Mouse (Mus musculus): ENCODE measurements around the gene Gm29735. TPM values are rescaled to one million over a fixed set of nuclear protein-coding genes. Genes with fewer than 3 reads are reported as not detected.
"Not testable (repeated sequence)": the region's sequence is repeated elsewhere in the genome, so short reads cannot be mapped to it uniquely, and the experiment has no call there.

The Gm29735 gene
- polyA plus RNA-seq, 1 experiment from 2014 or later: not detected

DNA sequence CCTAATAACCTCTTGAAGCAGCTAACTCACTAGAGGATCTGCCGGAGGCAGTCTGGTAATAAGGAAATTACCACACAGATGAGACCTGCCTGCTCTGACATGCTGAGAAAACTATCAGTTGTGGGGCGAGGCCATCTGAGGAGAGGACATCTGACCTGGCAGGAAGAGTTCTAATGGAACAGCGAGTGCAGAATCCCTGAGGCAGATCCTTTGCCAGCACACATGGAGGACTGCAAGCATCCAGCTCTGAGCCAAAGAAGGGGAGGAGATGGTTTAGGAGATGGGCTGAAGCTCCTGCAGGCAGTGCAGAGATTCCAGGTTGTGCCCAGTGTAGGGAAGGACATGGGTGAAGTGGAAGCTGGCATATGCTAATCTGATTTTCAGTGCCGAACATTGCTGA, 4.7 kb downstream of the Gm29735 start:
- ATAC-seq (ENCODE audit: low FRiP score): no peak

GRCm38 (mm10) chr7:142148633-142149032, 8.3 kb downstream of the Gm29735 start:
- Histone ChIP-seq H3K9me3 (replicated peaks) (no peaks in the 10 kb centered on the region), H3K9ac (no peak overlapping the region), H3K27me3 (no peaks in the 10 kb centered on the region), H3K4me3 (no peak overlapping the region), H3K4me1 (no peaks in the 10 kb centered on the region), H3K27ac (no peak overlapping the region), H3K4me2 (replicated peaks) (no peak overlapping the region), H3K36me3 (no peaks in the 10 kb centered on the region)
- ATAC-seq (ENCODE audit: low FRiP score): no peak

More for the DNA sequence above, 4.7 kb downstream of the Gm29735 start:
- WGBS: 86% methylated on average over 4 of the region's 4 CpGs
- no peaks in the 10 kb centered on the region for H3K9me3 ChIP-seq (replicated peaks)
- no peaks in the 10 kb centered on the region for H3K36me3 ChIP-seq
- H3K4me1 ChIP-seq: no peaks in the 10 kb centered on the region
- no peak overlapping the region for H3K4me2 ChIP-seq (replicated peaks)
- H3K4me3 ChIP-seq: no peak overlapping the region
- H3K27me3 ChIP-seq: no peaks in the 10 kb centered on the region
- H3K9ac ChIP-seq: no peak overlapping the region
- H3K27ac ChIP-seq: no peak overlapping the region

DNA sequence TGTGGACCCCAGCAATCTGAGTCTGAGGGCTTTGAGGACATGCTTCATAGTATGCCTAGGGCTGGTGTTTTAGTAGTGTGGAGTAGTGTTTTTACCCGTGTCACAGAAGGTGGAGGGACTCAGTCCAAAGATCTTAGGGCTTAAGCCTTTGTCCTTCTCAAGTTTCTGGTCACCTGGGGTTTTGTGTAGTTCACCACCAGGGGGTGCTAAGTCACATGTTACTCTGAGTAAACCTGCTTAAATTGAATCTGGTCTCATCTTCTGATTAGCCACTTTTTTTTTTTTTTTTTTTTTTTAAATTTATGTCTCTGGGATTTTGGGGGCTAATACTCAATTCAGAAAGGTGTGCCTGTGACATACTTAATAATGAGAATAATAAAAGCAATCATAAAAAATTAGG, 10.9 kb downstream of the Gm29735 start:
- WGBS: 11% methylated on average over 1 of the region's 1 CpGs

GRCm38 (mm10) chr7:142145413-142145940, 11.4 kb downstream of the Gm29735 start:
- Histone ChIP-seq H3K4me2 (replicated peaks) (no peak overlapping the region), H3K27me3 (no peaks in the 10 kb centered on the region), H3K27ac (no peak overlapping the region), H3K9me3 (replicated peaks) (no peaks in the 10 kb centered on the region), H3K4me3 (no peak overlapping the region), H3K4me1 (no peaks in the 10 kb centered on the region), H3K36me3 (no peaks in the 10 kb centered on the region), H3K9ac (no peak overlapping the region)
- 53% methylated on average over 4 of the region's 4 CpGs for WGBS
- ATAC-seq (ENCODE audit: low FRiP score): no peak

More for the DNA sequence above, 10.9 kb downstream of the Gm29735 start:
- Histone ChIP-seq H3K9me3 (replicated peaks) (no peaks in the 10 kb centered on the region), H3K9ac (no peak overlapping the region), H3K4me2 (replicated peaks) (no peak overlapping the region), H3K4me3 (no peak overlapping the region), H3K36me3 (no peaks in the 10 kb centered on the region), H3K27me3 (no peaks in the 10 kb centered on the region), H3K27ac (no peak overlapping the region), H3K4me1 (no peaks in the 10 kb centered on the region)
- ATAC-seq (ENCODE audit: low FRiP score): no peak

- Histone ChIP-seq H3K4me2 (replicated peaks) (no peak within 1 kb of the TSS), H3K9me3 (replicated peaks) (no peaks in the 10 kb centered on the region), H3K9ac (no peak within 1 kb of the TSS), H3K4me3 (no peak within 1 kb of the TSS), H3K4me1 (no peaks in the 10 kb centered on the region), H3K36me3 (no peaks in the 10 kb centered on the region), H3K27ac (no peak within 1 kb of the TSS), H3K27me3 (no peaks in the 10 kb centered on the region)
- no peak for ATAC-seq (ENCODE audit: low FRiP score)
- WGBS: 75% methylated on average over 1 of the region's 1 CpGs
Observed at GRCm38 (mm10) chr7:142144507-142144906, 12.4 kb downstream of the Gm29735 start, which contains the start of gene Gm45337. Gm45337 (minus strand) TSS chr7:142144607.

DNA sequence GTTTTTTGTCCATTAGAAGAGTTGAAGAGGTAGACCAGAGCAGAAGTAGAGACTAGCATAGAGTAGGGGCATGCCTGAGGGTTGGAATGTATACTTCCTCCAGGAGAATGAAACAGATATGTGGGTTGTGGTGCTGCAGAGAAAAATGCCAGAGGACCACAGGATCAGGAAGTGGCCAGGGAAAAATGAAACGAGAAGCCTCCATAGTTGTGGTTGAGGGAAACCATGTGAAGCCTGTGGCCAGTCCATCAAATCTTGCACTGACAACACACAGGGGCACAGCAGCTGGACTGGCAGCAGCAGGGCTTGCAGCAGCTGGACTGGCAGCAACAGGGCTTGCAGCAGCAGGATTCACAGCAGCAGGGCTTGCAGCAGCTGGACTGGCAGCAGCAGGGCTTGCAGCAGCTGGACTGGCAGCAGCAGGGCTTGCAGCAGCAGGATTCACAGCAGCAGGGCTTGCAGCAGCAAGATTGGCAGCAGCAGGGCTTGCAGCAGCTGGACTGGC, 13.4 kb downstream of the Gm29735 start:
- H3K27ac ChIP-seq; H3K27me3 ChIP-seq; H3K4me3 ChIP-seq; H3K4me2 ChIP-seq (replicated peaks); ATAC-seq (ENCODE audit: low FRiP score); H3K4me1 ChIP-seq; H3K36me3 ChIP-seq; H3K9me3 ChIP-seq (replicated peaks); H3K9ac ChIP-seq: not testable (repeated sequence)
- 50% methylated on average over 1 of the region's 1 CpGs for WGBS

- Histone ChIP-seq H3K4me3 (no peak overlapping the region), H3K27ac (no peak overlapping the region), H3K4me1 (no peaks in the 10 kb centered on the region), H3K9me3 (replicated peaks) (no peaks in the 10 kb centered on the region), H3K9ac (no peak overlapping the region), H3K4me2 (replicated peaks) (no peak overlapping the region), H3K36me3 (no peaks in the 10 kb centered on the region), H3K27me3 (no peaks in the 10 kb centered on the region)
- no peak for ATAC-seq (ENCODE audit: low FRiP score)
- WGBS: 51% methylated on average over 1 of the region's 1 CpGs
Observed at GRCm38 (mm10) chr7:142140696-142141095, 16.2 kb downstream of the Gm29735 start.

DNA sequence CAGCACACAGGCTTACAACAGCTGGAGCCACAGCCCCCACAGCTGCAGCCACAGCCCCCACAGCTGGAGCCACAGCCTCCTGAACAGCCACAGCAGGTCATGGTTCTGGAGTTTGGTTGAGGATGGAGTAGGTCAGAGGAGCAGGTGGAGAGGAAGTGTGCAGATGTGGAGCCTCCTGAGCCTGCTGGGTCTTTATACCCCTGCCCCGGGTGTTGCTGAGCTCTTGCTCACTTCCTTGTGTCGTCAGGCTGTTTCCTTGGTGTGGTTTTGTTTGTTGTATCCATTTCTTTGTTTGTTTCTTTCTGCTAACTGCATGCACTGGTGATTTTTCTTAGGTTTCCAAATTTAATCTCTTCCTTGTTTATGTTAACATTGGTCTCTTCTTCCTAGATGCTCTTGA, 21.0 kb downstream of the Gm29735 start, which contains the start of gene Gm39115:
TSS of gene Gm39115 (minus strand) at position 101 of the 400 bp plus-strand sequence.
- WGBS: 39% methylated on average over 2 of the region's 2 CpGs
- H3K27ac ChIP-seq; ATAC-seq (ENCODE audit: low FRiP score); H3K4me2 ChIP-seq (replicated peaks); H3K36me3 ChIP-seq; H3K4me3 ChIP-seq; H3K4me1 ChIP-seq; H3K27me3 ChIP-seq; H3K9me3 ChIP-seq (replicated peaks); H3K9ac ChIP-seq: not testable (repeated sequence)

GRCm38 (mm10) chr7:142134206-142134995, 22.5 kb downstream of the Gm29735 start:
- no peaks in the 10 kb centered on the region for H3K36me3 ChIP-seq
- 59% methylated on average over 4 of the region's 4 CpGs for WGBS
- H3K4me3 ChIP-seq: no peak overlapping the region
- H3K27me3 ChIP-seq: 0 out of 2 replicates have a peak, but pooled peaks cover 2% of the 10 kb centered on the region
- no peaks in the 10 kb centered on the region for H3K4me1 ChIP-seq
- no peak overlapping the region for H3K9ac ChIP-seq
- H3K9me3 ChIP-seq (replicated peaks): no peaks in the 10 kb centered on the region
- no peak overlapping the region for H3K4me2 ChIP-seq (replicated peaks)
- no peak for ATAC-seq (ENCODE audit: low FRiP score)
- H3K27ac ChIP-seq: no peak overlapping the region

- no peak overlapping the region for H3K4me3 ChIP-seq
- no peak overlapping the region for H3K9ac ChIP-seq
- 73% methylated on average over 4 of the region's 4 CpGs for WGBS
- H3K27ac ChIP-seq: no peak overlapping the region
- 0 out of 2 replicates have a peak, but pooled peaks cover 2% of the 10 kb centered on the region for H3K27me3 ChIP-seq
- no peak for ATAC-seq (ENCODE audit: low FRiP score)
- no peak overlapping the region for H3K4me2 ChIP-seq (replicated peaks)
- no peaks in the 10 kb centered on the region for H3K36me3 ChIP-seq
- no peaks in the 10 kb centered on the region for H3K4me1 ChIP-seq
- H3K9me3 ChIP-seq (replicated peaks): no peaks in the 10 kb centered on the region
Observed at GRCm38 (mm10) chr7:142128843-142129242, 28.1 kb downstream of the Gm29735 start.

- H3K9ac ChIP-seq; ATAC-seq (ENCODE audit: low FRiP score); H3K4me3 ChIP-seq; H3K27ac ChIP-seq; H3K36me3 ChIP-seq; H3K27me3 ChIP-seq; H3K9me3 ChIP-seq (replicated peaks); H3K4me2 ChIP-seq (replicated peaks); H3K4me1 ChIP-seq: not testable (repeated sequence)
- WGBS: 90% methylated on average over 1 of the region's 1 CpGs
Observed at GRCm38 (mm10) chr7:142120629-142121028, 36.3 kb downstream of the Gm29735 start, which contains the start of gene Gm45618. Gm45618 (minus strand) TSS chr7:142120729.

DNA sequence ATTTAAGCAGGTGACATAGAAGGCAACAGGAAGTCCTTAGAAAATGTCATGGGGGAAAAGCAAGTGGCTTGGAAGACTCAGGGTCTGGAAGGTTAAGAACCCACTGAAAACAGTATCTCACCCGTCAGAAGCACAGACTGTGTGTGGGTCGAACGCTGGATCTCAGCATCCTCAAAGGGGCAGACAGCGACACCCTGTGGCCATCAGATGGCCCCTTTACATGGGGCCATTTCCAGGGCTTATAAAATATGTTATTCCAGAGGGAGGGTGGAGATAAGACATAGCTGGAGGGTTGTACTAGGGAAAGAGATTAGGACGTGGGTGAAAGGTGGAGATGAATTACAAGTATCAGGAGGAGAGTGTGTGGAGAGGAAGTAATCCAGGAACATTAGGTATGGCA, 37.3 kb downstream of the Gm29735 start:
- H3K9me3 ChIP-seq (replicated peaks): no peaks in the 10 kb centered on the region
- H3K4me1 ChIP-seq: no peaks in the 10 kb centered on the region
- no peak overlapping the region for H3K4me2 ChIP-seq (replicated peaks)
- H3K27me3 ChIP-seq: no peaks in the 10 kb centered on the region
- 27% methylated on average over 5 of the region's 5 CpGs for WGBS
- no peak overlapping the region for H3K9ac ChIP-seq
- no peak for ATAC-seq (ENCODE audit: low FRiP score)
- H3K27ac ChIP-seq: no peak overlapping the region
- H3K36me3 ChIP-seq: no peaks in the 10 kb centered on the region
- H3K4me3 ChIP-seq: no peak overlapping the region

Data from hindbrain, embryonic 12.5 days (tissue).